Mouse (Mus musculus): ENCODE measurements around the gene Pms2. TPM values are rescaled to one million over a fixed set of nuclear protein-coding genes. Genes with fewer than 3 reads are reported as not detected.

Pms2 gene
- polyA plus RNA-seq, 1 experiment from 2014 or later, result 14.5 TPM

DNA sequence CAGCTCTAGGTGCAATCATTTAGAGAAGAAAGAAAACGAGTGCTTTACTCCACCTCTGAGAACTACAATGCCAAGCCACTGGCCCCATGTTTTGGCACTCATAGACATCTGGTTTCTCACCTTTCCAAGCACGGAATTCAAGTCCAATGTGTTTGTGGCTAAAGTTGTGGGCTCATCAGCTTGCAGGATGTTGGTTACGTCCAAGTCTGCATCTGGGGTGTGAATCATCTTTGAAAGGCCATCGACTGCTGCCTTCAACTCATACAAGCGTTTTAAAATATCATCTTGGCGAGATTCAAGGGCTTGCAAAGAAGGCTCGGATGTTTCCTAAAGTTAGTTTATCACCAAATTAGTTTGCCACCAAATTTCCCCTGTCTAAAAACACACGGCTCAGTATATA, 3.3 kb upstream of the Pms2 start:
- 0 out of 2 replicates have a peak overlapping the region, but pooled peaks have one; percentile 7 for H3K27ac ChIP-seq (replicated peaks)
- peaks cover 55% of the 10 kb centered on the region for H3K36me3 ChIP-seq (replicated peaks)
- 78% methylated on average over 8 of the region's 8 CpGs for WGBS (ENCODE audit: insufficient replicate concordance)

GRCm38 (mm10) chr5:143908926-143909325, 838 bp upstream of the Pms2 start:
- WGBS (ENCODE audit: insufficient replicate concordance), result 2% methylated on average over 9 of the region's 9 CpGs
- Histone ChIP-seq H3K27ac (replicated peaks) (peak overlapping the region; percentile 98), H3K4me3 (replicated peaks) (peak overlapping the region; percentile 87), H3K9ac (peak overlapping the region; percentile 63), H3K4me1 (replicated peaks) (peaks cover 42% of the 10 kb centered on the region), H3K4me2 (peak overlapping the region; percentile 91), H3K9me3 (replicated peaks) (no peaks in the 10 kb centered on the region), H3K27me3 (no peaks in the 10 kb centered on the region), H3K36me3 (replicated peaks) (peaks cover 40% of the 10 kb centered on the region)
- peak; percentile 49 for ATAC-seq (ENCODE audit: insufficient read depth)

More for the DNA sequence above, 3.3 kb upstream of the Pms2 start:
- no peak for ATAC-seq (ENCODE audit: insufficient read depth)
- Histone ChIP-seq H3K27me3 (no peaks in the 10 kb centered on the region), H3K4me3 (replicated peaks) (no peak overlapping the region), H3K4me1 (replicated peaks) (peaks cover 58% of the 10 kb centered on the region), H3K4me2 (no peak overlapping the region), H3K9ac (no peak overlapping the region), H3K9me3 (replicated peaks) (no peaks in the 10 kb centered on the region)

GRCm38 (mm10) chr5:143916221-143916620, 6.5 kb downstream of the Pms2 start:
- H3K36me3 ChIP-seq (replicated peaks), result peaks cover 71% of the 10 kb centered on the region
- peaks cover 5% of the 10 kb centered on the region for H3K4me1 ChIP-seq (replicated peaks)
- H3K9ac ChIP-seq, result no peak overlapping the region

GRCm38 (mm10) chr5:143917418-143917817, 7.7 kb downstream of the Pms2 start:
- H3K4me1 ChIP-seq (replicated peaks), result no peaks in the 10 kb centered on the region
- 56% methylated on average over 5 of the region's 5 CpGs for WGBS (ENCODE audit: insufficient replicate concordance)

More at GRCm38 (mm10) chr5:143916221-143916620, 6.5 kb downstream of the Pms2 start:
- no peaks in the 10 kb centered on the region for H3K9me3 ChIP-seq (replicated peaks)
- H3K4me2 ChIP-seq, result no peak overlapping the region
- no peak for ATAC-seq (ENCODE audit: insufficient read depth)
- no peak overlapping the region for H3K27ac ChIP-seq (replicated peaks)
- 87% methylated on average over 9 of the region's 9 CpGs for WGBS (ENCODE audit: insufficient replicate concordance)
- H3K4me3 ChIP-seq (replicated peaks), result no peak overlapping the region
- no peaks in the 10 kb centered on the region for H3K27me3 ChIP-seq

GRCm38 (mm10) chr5:143918120-143918519, 8.4 kb downstream of the Pms2 start:
- WGBS (ENCODE audit: insufficient replicate concordance), result 84% methylated on average over 3 of the region's 3 CpGs
- H3K4me3 ChIP-seq (replicated peaks), result no peak overlapping the region
- ATAC-seq (ENCODE audit: insufficient read depth), result no peak
- H3K4me1 ChIP-seq (replicated peaks), result no peaks in the 10 kb centered on the region
- no peaks in the 10 kb centered on the region for H3K27me3 ChIP-seq
- H3K9me3 ChIP-seq (replicated peaks), result no peaks in the 10 kb centered on the region
- peaks cover 82% of the 10 kb centered on the region for H3K36me3 ChIP-seq (replicated peaks)
- H3K4me2 ChIP-seq, result no peak overlapping the region
- H3K27ac ChIP-seq (replicated peaks), result no peak overlapping the region
- no peak overlapping the region for H3K9ac ChIP-seq

More at GRCm38 (mm10) chr5:143917418-143917817, 7.7 kb downstream of the Pms2 start:
- Histone ChIP-seq H3K27ac (replicated peaks) (no peak overlapping the region), H3K4me2 (no peak overlapping the region), H3K4me3 (replicated peaks) (no peak overlapping the region), H3K36me3 (replicated peaks) (peaks cover 77% of the 10 kb centered on the region), H3K9me3 (replicated peaks) (no peaks in the 10 kb centered on the region), H3K27me3 (no peaks in the 10 kb centered on the region), H3K9ac (no peak overlapping the region)
- ATAC-seq (ENCODE audit: insufficient read depth), result no peak

- H3K4me3 ChIP-seq (replicated peaks), result peak overlapping the region; percentile 11; the same call in 1 of the 2 replicates
- peak overlapping the region; percentile 57 for H3K4me2 ChIP-seq
- no peaks in the 10 kb centered on the region for H3K27me3 ChIP-seq
- peak overlapping the region; percentile 86 for H3K27ac ChIP-seq (replicated peaks)
- peak; percentile 100 for ATAC-seq (ENCODE audit: insufficient read depth)
- no peaks in the 10 kb centered on the region for H3K9me3 ChIP-seq (replicated peaks)
- peaks cover 26% of the 10 kb centered on the region for H3K4me1 ChIP-seq (replicated peaks)
- peak overlapping the region; percentile 12; the same call in 1 of the 2 replicates for H3K9ac ChIP-seq
- WGBS (ENCODE audit: insufficient replicate concordance), result 41% methylated on average over 6 of the region's 6 CpGs
- peaks cover 89% of the 10 kb centered on the region for H3K36me3 ChIP-seq (replicated peaks)
Measured at GRCm38 (mm10) chr5:143924781-143925452, 15.2 kb downstream of the Pms2 start.

DNA sequence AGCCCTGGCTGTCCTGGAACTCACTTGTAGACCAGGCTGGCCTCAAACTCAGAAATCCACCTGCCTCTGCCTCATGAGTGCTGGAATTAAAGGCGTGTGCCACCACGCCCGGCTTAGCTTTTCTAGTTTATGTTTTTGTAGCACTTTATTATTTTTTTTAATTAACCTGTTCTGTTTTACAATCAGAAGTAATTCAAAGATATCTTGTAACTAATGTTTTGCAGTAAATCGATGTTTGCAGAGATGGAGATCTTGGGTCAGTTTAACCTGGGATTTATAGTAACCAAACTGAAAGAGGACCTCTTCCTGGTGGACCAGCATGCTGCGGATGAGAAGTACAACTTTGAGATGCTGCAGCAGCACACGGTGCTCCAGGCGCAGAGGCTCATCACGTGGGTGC, 18.1 kb downstream of the Pms2 start, which contains the start of gene Gm42421:
Gene Gm42421, plus strand, starts transcription at position 301 of the 400 bp plus-strand sequence.
- Histone ChIP-seq H3K36me3 (replicated peaks) (peaks cover 92% of the 10 kb centered on the region), H3K4me2 (no peak within 1 kb of the TSS), H3K27ac (replicated peaks) (no peak within 1 kb of the TSS), H3K4me3 (replicated peaks) (no peak within 1 kb of the TSS), H3K4me1 (replicated peaks) (peaks cover 26% of the 10 kb centered on the region), H3K9me3 (replicated peaks) (no peaks in the 10 kb centered on the region), H3K9ac (no peak within 1 kb of the TSS), H3K27me3 (no peaks in the 10 kb centered on the region)
- no peak for ATAC-seq (ENCODE audit: insufficient read depth)
- WGBS (ENCODE audit: insufficient replicate concordance), result 89% methylated on average over 8 of the region's 8 CpGs

- no peak for ATAC-seq (ENCODE audit: insufficient read depth)
- whole genome bisulfite sequencing (ENCODE audit: insufficient replicate concordance), result 85% methylated on average over 4 of the region's 4 CpGs
- Histone ChIP-seq H3K4me2 (no peak overlapping the region), H3K9me3 (replicated peaks) (no peaks in the 10 kb centered on the region), H3K27ac (replicated peaks) (no peak overlapping the region), H3K27me3 (no peaks in the 10 kb centered on the region), H3K4me1 (replicated peaks) (peaks cover 16% of the 10 kb centered on the region), H3K36me3 (replicated peaks) (peaks cover 80% of the 10 kb centered on the region), H3K9ac (no peak overlapping the region), H3K4me3 (replicated peaks) (no peak overlapping the region)
Measured at GRCm38 (mm10) chr5:143929291-143929690, 19.5 kb downstream of the Pms2 start.

DNA sequence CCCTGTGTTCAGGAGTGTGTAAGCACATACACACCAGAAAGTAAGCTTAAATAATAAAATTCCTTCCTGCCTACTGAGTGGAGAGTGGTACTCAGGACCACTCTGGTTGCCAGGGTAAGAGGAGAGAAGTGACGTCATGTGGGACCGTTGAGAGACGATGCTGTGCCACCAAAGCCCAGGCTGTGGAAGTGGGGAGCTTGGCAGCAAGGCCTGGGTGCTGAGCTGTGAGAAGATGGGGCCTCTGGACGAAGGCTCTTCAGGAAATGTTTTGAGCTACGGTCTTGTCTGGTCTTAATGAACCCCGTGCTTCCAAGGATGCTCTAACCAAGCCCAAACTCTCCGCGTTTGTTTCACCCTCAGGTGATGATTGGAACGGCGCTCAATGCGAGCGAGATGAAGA, 20.9 kb downstream of the Pms2 start:
- Histone ChIP-seq H3K27me3 (no peaks in the 10 kb centered on the region), H3K27ac (replicated peaks) (no peak overlapping the region), H3K36me3 (replicated peaks) (peaks cover 68% of the 10 kb centered on the region), H3K4me2 (no peak overlapping the region), H3K4me3 (replicated peaks) (no peak overlapping the region), H3K4me1 (replicated peaks) (peaks cover 3% of the 10 kb centered on the region), H3K9me3 (replicated peaks) (no peaks in the 10 kb centered on the region), H3K9ac (no peak overlapping the region)
- 88% methylated on average over 12 of the region's 12 CpGs for WGBS (ENCODE audit: insufficient replicate concordance)
- no peak for ATAC-seq (ENCODE audit: insufficient read depth)

GRCm38 (mm10) chr5:143931863-143932580, 22.3 kb downstream of the Pms2 start:
- ATAC-seq (ENCODE audit: insufficient read depth), result no peak
- WGBS (ENCODE audit: insufficient replicate concordance), result 76% methylated on average over 6 of the region's 6 CpGs
- Histone ChIP-seq H3K9ac (no peak overlapping the region), H3K4me2 (no peak overlapping the region), H3K4me1 (replicated peaks) (peaks cover 2% of the 10 kb centered on the region; the same call in 1 of the 2 replicates), H3K27me3 (no peaks in the 10 kb centered on the region; the same call in 1 of the 2 replicates), H3K36me3 (replicated peaks) (peaks cover 55% of the 10 kb centered on the region), H3K9me3 (replicated peaks) (no peaks in the 10 kb centered on the region), H3K4me3 (replicated peaks) (no peak overlapping the region), H3K27ac (replicated peaks) (no peak overlapping the region)

DNA sequence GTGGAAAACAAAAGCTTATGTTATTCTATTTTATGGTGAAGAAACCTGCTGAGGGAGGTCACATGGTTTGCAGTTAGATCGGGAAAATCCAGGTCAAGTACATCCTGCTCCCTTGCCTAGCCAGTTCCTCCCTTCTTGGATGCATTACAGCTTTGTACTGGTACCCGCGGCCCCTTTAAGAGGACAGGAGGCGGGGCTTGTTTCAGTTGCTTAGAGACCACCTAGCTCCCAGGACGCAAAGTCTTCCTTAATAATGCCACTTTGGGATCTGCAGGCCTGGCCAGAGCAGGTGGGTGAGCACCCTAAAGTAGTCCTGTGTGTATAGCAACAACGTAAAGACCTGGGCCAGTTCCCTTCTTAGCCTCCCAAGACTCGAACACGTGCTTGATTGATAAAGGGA, 23.1 kb downstream of the Pms2 start, which contains the start of gene Rsph10b:
Gene Rsph10b, plus strand, starts transcription at position 205 of the 400 bp plus-strand sequence.
- 45% methylated on average over 8 of the region's 8 CpGs for WGBS (ENCODE audit: insufficient replicate concordance)
- Histone ChIP-seq H3K9me3 (replicated peaks) (no peaks in the 10 kb centered on the region), H3K4me3 (replicated peaks) (no peak within 1 kb of the TSS), H3K9ac (no peak within 1 kb of the TSS), H3K27me3 (no peaks in the 10 kb centered on the region; the same call in 1 of the 2 replicates), H3K4me2 (no peak within 1 kb of the TSS), H3K4me1 (replicated peaks) (peaks cover 7% of the 10 kb centered on the region; the same call in 1 of the 2 replicates), H3K36me3 (replicated peaks) (peaks cover 48% of the 10 kb centered on the region), H3K27ac (replicated peaks) (no peak within 1 kb of the TSS)
- ATAC-seq (ENCODE audit: insufficient read depth), result no peak
